Mouse (Mus musculus) layer of hippocampus, adult 18-20 months (tissue): Measurements from ENCODE around the gene Cenpa. TPM values are rescaled to one million over a fixed set of nuclear protein-coding genes. Genes with fewer than 3 reads are reported as not detected.

ENCODE experiments used
- DNase-seq, 2 experiments: peaks; one replicate each; pipeline ENCODE4 v3.0.0; 2022; ENCODE audit warnings: low spot score in 2 of 2
- microRNA-seq, 2 experiments: library from miRNA; unstranded; fragments of <30 nt; microRNA quantifications; one replicate each; pipeline ENCODE4 v1.2.0; 2021
- total RNA-seq, 2 experiments: library from RNA; stranded (reverse); gene quantifications; 2 replicates each; pipeline ENCODE4 v1.2.3; 2021

Cenpa gene
- total RNA-seq, 2 experiments from 2014 or later, result 3.5 to 4.6 TPM

DNA sequence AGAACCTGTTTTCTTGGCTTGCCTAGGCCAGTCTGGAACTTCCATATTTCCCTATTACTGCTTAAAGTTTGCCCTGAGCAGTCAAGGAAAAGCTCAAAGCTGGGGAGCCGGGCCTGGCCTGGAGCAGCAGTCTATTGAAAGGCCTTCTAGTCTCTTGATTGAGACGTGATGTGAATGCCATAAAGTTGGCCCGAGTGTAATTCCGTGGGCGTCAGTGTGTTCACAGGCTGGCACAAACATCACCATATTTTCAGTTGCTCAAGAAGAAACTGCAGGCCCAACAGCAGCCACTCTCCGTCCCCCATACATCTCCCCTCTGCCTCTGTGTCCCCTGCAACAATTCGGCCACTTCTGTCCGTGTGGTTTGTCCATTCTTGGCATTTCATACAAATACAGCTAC lies 55.4 kb downstream of the Cenpa start:
- DNase-seq, result peak in 1 of 2 experiments; percentile 57

Small RNA genes within 50 kb of the gene (microRNA-seq; reads per million reads assigned to microRNA genes)
- 0 to 0.25 reads per million in 2 experiments for gene Mir5625

Other genes with a start within 250 kb of the Cenpa start
- 1 to 10 TPM; 2.9 to 4.4 TPM for gene Otof, start 204.8 kb upstream of the Cenpa start, total RNA-seq
- gene 1700001C02Rik, start 200.7 kb upstream of the Cenpa start, total RNA-seq, result not detected
- gene Cib4, start 120.9 kb upstream of the Cenpa start, total RNA-seq, result not detected
- gene Kcnk3, start 78.6 kb upstream of the Cenpa start, total RNA-seq, result 10 to 100 TPM; 11.2 to 12.9 TPM
- gene Slc35f6, start 18.8 kb upstream of the Cenpa start, total RNA-seq, result 10 to 100 TPM; 36.2 to 40.6 TPM
- 10 to 100 TPM; 22.8 to 27.1 TPM for gene Dpysl5, start 44.8 kb downstream of the Cenpa start, total RNA-seq
- gene Mapre3, start 147.9 kb downstream of the Cenpa start, total RNA-seq, result 100 to 1,000 TPM; 216 to 227 TPM
- 10 to 100 TPM; 63.6 to 63.7 TPM for gene Tmem214, start 201.2 kb downstream of the Cenpa start, total RNA-seq
- gene Agbl5, start 221.9 kb downstream of the Cenpa start, total RNA-seq, result 10 to 100 TPM; 11.5 to 13.3 TPM
- gene Ost4, start 241.0 kb downstream of the Cenpa start, total RNA-seq, result 10 to 100 TPM; 97.5 to 98.5 TPM
- gene Emilin1, start 246.6 kb downstream of the Cenpa start, total RNA-seq, result 1 to 10 TPM; 1.9 TPM